Mouse (Mus musculus) megakaryocyte, embryonic 14.5 days (primary cell): ENCODE results near the gene Cemip.

ENCODE experiments used
- FLI1 ChIP-seq: IDR thresholded peaks from 2 replicates; pipeline ENCODE4 v1.6.1; 2012; ENCODE audit warnings: low read length, inconsistent platforms, mixed read lengths
- GATA1 ChIP-seq: IDR thresholded peaks from 3 replicates; pipeline ENCODE4 v1.6.1; 2012; ENCODE audit warnings: mixed read lengths, low read length, inconsistent platforms, borderline replicate concordance

DNA sequence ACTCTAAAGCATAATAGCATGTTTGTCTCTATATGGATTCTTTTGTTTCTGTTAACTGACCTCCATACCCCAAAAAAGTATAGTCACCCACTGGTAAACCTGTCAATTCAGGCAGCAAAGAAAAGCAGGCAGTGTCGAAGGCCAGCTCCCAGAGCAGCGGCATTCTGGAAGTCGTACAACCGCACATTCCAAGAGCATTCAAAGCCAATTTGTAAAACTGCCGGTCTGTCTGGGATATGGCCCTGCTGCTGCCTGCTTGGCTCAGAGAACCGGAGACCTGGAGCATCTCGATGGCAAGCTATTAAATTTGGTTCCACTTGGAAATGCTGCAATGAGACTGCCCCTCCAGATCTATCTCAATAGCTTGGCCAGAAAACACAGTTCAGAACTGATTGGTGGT lies 113.8 kb downstream of the Cemip start:
- no peak for TF ChIP-seq GATA1
- TF ChIP-seq FLI1 = no peak
